Mouse (Mus musculus) gastrocnemius, postnatal 4 days (tissue): ENCODE data around the gene Ripor3. TPM values are rescaled to one million over a fixed set of nuclear protein-coding genes. Genes with fewer than 3 reads are reported as not detected.
A peak's percentile ranks its signal among the peaks of the same experiment; 100 is the strongest.

Experiments
- DNase-seq, 2 experiments: peaks; one replicate each; pipeline ENCODE4 v3.0.0; 2021 to 2022; ENCODE audit warnings: low spot score in 2 of 2, mixed read lengths in 2 of 2
- total RNA-seq, 2 experiments: library from RNA; stranded (reverse); gene quantifications; 2 replicates each; pipeline ENCODE4 v1.2.3; 2021

Ripor3 gene
- total RNA-seq, 2 experiments from 2014 or later: 5.7 to 7.9 TPM

DNA sequence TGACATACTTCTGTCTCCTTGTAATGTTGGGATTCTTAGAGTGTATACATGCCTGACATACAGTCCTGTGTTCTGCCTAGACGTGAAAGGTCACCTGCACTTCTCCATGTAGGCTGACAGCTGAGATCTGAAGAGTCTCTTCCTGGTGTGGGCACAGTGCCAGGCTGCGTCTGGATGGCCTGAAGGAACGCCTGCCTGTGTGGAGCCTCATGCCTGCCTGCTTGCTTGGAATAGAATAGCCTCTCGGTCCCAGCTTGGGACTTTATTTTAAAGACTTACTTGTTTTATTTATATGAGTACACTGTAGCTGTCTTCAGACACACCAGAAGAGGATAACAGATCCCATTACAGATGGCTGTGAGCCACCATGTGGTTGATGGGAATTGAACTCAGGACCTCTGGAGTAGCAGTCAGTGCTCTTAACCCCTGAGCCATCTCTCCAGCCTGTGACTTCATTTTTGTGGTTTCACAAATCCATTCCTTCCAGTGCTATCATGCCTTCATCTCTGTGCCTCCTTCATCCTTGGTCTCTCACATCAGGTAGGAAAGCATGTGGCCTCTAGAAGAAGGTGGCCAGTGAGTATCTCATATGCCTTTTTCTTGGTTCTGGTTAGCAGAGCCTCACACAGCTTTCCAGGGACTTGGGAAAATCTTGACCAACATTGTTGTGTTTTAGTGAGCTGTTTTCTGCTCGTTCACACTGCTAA, 52.2 kb downstream of the Ripor3 start:
- DNase-seq: peak in 1 of 2 experiments; percentile 34

GRCm38 (mm10) chr2:167957539-167957938, 52.9 kb downstream of the Ripor3 start:
- DNase-seq: no peak

DNA sequence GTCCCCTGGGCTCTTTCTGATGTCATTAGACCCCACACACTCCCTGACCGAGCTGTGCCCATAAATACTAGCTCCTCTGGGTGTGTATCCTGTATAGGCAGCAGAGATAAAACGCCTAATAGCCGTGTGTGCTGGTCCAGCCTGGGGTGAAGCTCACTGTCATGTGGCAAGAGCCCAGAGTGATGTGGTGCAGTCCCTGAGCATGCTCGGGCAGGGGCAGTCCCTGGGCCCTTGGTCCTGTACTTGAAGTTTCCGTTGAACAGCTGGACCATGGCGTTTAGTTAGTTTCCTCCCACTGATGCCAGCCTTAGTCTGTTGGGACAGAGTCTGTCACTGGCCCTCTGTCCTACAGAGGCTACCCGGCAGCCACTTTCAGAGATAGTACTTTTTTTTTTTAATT, 55.5 kb downstream of the Ripor3 start:
- no peak for DNase-seq

GRCm38 (mm10) chr2:167953819-167954218, 56.6 kb downstream of the Ripor3 start:
- DNase-seq: no peak

GRCm38 (mm10) chr2:167951301-167952211, 58.9 kb downstream of the Ripor3 start:
- no peak for DNase-seq

- DNase-seq: no peak
These were observed 59.7 kb downstream of the Ripor3 start for GRCm38 (mm10) chr2:167950681-167951080.

- DNase-seq: no peak
These were observed 60.6 kb downstream of the Ripor3 start for GRCm38 (mm10) chr2:167949808-167950207.

- DNase-seq: no peak
These were observed 61.2 kb downstream of the Ripor3 start for GRCm38 (mm10) chr2:167949250-167949649.

DNA sequence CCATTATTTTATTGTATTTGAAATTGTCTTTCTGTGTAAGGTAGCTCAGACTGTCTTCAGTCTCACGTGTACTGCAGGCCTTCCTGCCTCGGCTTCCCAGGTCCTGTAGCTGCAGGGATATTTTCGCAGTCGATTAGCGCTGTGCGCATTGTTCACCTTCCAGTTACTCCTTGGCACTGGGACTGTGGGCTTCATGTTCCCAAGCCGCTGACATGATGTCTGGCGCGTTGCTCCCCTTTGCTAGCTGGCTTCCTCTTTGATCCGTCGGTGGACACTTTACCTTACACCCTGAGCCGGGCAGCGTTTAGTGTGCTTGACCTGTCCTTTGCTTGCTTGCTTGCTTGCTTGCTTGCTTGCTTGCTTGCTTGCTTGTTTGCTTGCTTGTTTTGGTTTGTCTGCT, 61.9 kb downstream of the Ripor3 start:
- DNase-seq: peak in 1 of 2 experiments; percentile 9

DNA sequence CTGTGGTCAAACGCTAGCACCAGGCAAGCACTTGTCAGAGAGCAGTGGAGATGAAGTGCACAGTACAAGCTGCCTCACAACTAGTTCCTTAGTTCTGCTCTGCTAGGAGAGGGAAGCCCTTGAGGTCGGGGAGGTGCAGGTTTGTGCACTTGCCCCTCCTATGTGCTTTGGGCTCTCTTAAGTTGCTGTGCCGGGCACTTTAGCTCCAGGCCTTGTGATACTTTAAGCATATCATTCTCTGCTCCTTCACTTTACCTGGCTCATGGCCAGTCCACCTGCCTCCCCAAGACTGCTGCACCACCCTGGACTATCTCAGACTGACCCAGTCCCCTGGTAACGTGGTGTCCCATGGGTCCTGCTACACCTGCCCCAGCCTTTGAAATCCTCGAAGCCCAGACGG, 62.4 kb downstream of the Ripor3 start:
- peak in 1 of 2 experiments; percentile 6 for DNase-seq

DNA sequence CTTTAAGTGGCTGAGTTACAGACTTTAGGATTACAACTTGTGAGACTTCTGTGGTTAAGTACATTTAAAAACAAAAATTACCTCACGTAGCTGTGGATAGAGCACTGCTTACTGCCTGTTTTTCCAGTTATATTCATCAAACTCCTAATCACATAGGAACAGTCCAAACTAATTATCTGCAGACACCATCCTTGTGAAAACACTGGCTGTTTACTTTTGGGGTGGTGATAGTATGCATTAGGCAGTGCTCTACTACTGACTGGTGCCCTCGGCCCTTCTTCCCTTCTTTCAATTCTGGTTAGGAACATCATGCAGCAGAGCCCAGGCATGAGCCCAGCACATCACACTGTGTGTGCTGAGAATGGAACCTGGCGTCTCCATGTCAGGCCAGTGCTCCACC, 63.2 kb downstream of the Ripor3 start:
- DNase-seq: no peak

DNA sequence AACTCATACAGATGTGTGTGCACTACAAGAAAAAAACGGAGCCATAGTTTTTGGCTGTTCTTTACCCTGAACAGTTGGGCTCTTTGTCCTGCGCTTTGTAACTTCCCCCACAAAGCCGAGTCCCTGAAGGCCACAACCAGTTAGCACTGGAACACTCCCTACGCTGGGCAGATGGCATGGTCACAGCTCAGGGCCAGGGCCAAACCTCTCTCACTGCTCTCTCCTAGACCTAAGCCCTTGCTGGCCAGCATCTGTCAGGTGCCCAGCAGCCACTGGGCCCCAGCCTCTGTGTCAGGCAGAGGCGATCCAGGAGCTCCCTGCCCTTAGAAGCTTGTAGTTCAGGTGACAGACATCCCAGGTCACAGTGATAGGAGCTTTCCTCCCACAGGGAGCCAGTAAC, 65.0 kb downstream of the Ripor3 start:
- peak in 1 of 2 experiments; percentile 7 for DNase-seq

DNA sequence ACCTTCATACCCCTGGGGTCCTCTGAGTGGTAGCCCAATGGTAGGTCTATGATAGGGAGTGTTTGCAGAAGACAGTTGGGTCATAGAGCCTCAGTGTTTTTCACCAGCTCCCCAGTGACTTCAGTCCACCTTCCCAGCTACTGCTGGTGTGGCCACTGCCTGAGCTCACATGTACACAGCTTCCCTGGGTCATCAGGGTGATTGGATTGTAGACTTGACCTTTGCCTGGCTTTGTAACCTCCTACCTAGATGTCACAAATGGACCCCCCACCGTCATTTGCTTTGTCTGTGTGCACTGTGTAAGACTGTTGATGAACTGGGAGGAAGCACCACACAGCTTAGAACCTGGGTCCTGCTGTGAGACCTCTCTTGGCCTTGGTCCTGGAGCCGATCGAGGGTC, 66.2 kb downstream of the Ripor3 start:
- no peak for DNase-seq

DNA sequence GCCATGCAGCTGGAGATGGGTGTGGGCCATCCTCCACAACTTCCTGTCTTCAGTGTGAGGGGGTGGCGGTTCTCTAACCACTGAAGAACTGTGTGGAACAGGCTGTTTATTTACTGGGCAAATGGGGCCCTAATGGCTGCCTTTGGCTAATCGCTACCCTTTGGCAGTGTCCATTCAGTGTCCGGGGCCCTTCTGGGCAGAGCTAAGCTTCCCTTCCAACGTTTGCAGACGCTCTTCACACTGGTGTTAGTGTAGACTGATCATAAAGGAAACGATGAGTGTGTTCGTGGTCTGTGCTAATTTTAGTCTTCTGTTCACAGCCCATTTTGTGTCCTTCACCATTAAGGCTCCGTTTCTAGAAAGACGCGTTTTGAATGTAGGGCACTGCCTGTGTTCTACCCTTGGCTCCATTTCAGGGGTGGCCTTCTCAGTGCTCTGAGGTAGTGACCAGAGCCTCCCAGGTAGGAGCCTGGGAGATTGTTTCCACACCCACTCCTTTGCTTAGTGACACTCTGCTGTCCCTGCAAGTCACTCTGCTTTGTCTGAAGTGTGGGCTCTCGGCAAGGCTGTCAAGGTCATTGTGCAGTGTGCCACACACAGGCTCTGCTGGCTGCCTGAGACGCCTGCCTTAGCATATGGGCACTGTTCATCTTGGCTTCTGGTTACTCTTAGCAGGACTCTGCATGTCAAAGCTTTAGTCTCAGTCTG, 67.3 kb downstream of the Ripor3 start:
- peak in 1 of 2 experiments; percentile 31 for DNase-seq

GRCm38 (mm10) chr2:167942199-167942925, 68.1 kb downstream of the Ripor3 start:
- DNase-seq: peak in 1 of 2 experiments; percentile 63

DNA sequence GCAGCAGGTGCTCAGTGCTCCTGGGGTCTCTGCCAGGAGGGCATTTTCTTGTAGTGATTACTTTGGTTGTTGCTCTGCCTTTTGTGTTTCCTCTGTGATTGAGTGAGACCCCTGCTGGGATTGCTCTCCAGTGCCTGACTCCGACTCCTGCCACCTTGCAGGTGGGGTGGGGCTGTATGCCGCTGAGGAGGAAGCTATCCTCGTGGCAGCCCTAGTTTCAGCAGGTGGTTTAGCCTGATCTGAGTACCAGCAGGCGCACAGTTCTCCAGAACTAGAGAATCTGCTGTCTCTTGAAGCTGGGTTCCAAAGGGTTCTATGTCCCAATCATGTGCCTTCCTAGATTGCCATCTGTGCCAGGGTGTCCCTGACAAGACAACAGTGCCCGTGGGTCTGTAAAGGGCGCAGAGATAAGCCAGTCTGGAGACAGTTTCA, 68.7 kb downstream of the Ripor3 start:
- no peak for DNase-seq

DNA sequence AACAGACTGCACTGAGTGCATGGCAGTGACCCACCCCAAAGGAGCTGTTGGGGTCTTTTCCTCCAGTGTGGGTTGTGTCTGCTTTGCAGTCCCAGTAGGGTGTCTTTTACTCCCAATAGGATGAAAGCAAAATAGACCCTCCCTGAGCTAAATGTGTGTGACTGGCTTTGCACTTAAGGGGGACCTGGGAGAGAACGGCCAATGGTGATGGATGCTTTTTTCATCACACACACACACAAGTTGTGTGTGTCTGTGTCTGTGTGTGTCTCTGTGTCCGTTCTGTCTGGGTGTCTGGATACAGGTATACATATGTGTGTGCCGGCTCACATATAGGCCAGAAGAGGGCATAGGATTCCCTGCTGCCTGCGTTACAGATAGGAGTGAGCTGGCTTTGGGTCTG, 69.1 kb downstream of the Ripor3 start:
- DNase-seq: no peak

- no peak for DNase-seq
These were observed 69.8 kb downstream of the Ripor3 start for GRCm38 (mm10) chr2:167940636-167941035.

DNA sequence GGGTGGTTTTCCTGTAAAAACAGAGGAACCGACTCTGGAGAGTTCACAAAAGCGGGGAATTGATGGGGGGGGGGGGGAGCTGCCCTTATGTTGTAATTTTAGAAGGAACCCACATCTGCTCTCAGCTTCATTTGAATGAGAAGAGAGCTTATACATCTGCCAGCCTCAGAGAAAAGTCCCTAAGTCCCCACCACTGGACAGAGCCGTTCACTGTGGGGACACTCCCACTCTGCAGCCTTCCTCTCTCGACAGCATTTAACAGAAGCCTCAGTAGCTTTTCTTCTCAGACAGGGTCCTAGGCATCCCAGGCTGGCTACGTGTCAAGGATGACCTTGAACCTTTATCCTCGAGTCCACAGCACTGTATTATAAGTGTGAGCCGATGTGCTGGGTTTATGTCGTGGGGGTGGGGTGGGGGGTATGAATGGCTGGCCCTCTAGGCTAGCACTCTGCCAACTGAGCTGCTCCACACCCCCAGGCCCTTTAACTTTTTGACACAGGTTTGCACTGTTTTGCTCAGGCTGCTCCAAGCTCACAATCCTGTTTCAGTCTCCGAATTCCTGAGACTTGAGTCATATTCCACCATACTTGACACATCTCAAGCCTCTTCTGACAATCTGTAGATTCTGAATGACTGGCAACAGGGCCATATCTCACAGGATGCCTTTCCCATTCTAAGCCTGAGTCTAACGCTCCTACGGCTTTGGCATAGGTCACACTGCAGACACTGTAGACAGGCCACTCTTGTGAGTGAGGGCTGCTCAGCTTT, 70.6 kb downstream of the Ripor3 start:
- DNase-seq: no peak

DNA sequence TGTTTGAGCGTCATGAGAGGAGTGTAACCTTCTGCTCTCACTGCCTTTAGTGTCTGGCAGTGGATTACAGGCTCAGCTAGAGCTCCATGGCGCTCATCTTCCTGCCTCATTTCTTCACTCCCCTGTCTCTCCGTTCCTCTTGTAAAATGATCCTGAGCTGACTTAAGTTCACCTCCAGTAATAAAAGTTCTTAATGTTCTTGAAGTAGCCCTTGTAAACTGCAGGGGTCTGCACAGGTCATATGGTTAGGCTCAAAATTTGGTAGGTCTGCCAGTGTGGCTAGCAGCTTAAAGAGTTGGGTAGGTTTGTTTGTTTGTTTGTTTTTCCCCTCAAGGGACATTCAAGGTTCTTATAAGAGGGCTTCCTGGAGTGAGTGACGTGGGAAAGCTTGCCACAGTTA, 71.2 kb downstream of the Ripor3 start:
- DNase-seq: no peak
